Mouse (Mus musculus): ENCODE data around the gene Chn1.

Gene Chn1

GRCm38 (mm10) chr2:73592231-73593100, 182.7 kb downstream of the Chn1 start:
- DNase-seq (ENCODE audit: low spot score), result peak; percentile 28

DNA sequence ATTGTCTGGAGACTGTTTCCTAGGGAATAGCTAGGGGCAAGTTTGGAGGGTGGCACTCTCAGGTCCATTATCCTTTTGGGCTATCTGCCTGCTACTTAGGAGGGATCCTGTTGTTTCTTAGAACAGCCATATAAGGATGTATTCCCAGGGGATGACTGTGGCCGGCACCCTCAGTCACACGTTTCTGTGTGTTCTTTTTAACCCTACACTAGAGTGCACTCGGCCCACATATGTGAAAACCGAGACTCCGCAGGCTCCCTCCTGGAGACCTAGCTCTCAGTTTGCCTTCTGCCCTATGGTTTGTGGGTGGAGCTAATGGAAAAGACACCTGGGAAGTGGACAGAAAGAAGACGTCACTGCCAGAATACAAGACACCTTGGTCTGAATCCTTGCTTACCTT, 183.9 kb downstream of the Chn1 start:
- DNase-seq (ENCODE audit: low spot score), result no peak

DNA sequence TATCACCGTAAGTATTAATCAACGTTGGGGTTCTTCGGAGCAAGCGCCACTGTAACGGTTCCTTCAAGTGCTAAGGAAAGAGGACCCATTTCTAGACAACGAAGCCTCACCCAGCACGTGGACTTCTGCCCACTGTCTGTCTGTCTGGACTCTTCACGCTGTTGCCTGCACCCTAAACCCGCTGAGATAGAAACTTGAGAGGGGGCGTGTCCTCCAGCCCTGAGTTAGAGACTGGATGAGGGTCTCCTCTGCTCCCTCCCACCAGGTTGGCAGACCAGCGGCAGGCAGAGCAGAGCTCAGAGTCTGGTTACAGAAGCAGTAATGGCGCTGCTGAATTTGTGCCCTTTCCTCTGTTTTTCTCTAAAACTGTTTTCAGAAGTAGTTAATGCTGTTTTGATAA, 185.0 kb downstream of the Chn1 start:
- peak; percentile 57 for DNase-seq (ENCODE audit: low spot score)

- no peak for DNase-seq (ENCODE audit: low spot score)
Observed at GRCm38 (mm10) chr2:73588951-73589350, 186.2 kb downstream of the Chn1 start.

GRCm38 (mm10) chr2:73587109-73587506, 188.0 kb downstream of the Chn1 start:
- DNase-seq (ENCODE audit: low spot score), result no peak

GRCm38 (mm10) chr2:73586392-73587108, 188.6 kb downstream of the Chn1 start:
- DNase-seq (ENCODE audit: low spot score), result no peak

- peak; percentile 32 for DNase-seq (ENCODE audit: low spot score)
Observed at GRCm38 (mm10) chr2:73585347-73585831, 189.8 kb downstream of the Chn1 start.

- peak; percentile 81 for DNase-seq (ENCODE audit: low spot score)
Observed at GRCm38 (mm10) chr2:73584645-73585346, 190.3 kb downstream of the Chn1 start.

- DNase-seq (ENCODE audit: low spot score), result no peak
Observed at GRCm38 (mm10) chr2:73580720-73581119, 194.4 kb downstream of the Chn1 start.

GRCm38 (mm10) chr2:73580166-73580565, 195.0 kb downstream of the Chn1 start, which contains the start of gene Chrna1:
Chrna1 (minus strand) TSS chr2:73580338.
- no peak for DNase-seq (ENCODE audit: low spot score)

DNA sequence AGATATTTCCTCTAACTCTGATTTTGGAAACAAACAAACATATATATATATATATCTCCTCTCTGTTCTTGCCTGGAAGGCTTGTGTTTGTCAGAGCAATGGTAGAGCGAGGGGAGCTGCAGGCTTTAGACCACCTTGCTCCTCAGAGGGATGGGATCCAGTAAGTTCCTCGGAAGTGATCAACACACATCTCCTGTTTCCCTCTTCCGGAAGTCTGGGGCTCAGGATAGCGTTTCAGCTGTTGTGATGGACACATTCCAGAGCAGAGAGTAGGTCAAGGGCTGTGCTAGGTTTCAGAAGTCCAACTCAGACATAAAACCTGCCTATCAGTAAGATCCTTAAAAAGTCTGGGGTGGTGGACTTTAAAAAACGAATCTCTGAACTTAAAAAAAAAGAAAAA, 196.0 kb downstream of the Chn1 start:
- no peak for DNase-seq (ENCODE audit: low spot score)

DNA sequence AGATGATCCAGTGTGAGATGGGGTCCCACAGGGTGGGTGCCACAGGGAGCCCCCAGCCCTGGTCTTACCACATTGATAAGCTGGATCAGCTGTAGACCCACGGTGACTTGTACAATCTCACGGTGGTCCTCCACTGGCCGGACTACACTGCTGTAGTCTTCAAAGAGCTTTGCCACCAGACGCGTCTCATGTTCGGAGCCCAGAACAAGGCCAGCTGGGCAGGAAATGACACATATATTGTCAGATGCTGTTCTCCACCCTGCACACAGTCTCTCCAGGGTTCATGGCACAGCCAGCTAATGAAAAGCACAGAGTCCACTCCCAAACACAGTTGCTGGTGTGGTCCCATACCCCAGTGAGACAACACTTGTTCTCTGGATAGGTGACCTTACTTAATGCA, 200.7 kb downstream of the Chn1 start:
- DNase-seq (ENCODE audit: low spot score), result no peak

GRCm38 (mm10) chr2:73573556-73573955, 201.6 kb downstream of the Chn1 start:
- DNase-seq (ENCODE audit: low spot score), result no peak

DNA sequence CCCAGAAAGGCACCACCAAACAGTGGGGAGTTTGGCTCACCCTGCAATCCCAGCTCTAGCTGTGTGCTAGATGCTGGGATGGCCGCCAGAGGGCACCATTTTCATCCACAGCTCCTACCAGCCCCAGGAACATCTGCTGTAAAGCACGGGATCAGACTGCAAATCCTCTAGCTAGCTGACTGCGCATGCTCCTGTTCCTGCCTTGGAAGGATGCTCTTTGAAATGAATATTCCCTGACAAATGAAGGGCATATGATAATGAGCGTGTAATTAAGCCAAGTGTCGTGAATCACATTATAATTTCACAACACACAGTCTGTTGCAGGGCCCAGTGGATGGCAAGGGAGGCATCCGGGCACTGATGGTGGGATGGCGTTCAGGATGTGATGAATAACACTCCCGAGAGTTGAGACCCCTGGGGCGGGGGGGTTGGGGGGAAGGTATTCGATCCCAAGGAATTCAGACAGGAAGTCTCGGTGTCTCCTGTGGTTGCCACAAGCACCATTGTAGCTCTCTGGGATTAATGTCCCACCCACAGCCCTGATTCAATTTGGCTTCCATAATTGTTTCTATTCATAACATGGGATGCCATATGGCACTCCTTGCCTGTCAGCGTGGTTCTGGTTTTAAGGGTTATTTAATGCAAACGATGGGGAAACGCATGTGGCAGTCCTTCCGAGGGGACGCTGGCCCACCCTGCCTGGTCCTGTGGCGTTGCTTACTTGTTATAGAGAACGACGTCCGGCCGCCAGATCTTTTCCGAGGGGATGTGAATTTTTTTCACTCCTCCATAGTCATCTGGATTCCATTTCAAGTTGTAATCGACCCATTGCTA, 202.4 kb downstream of the Chn1 start:
- no peak for DNase-seq (ENCODE audit: low spot score)

DNA sequence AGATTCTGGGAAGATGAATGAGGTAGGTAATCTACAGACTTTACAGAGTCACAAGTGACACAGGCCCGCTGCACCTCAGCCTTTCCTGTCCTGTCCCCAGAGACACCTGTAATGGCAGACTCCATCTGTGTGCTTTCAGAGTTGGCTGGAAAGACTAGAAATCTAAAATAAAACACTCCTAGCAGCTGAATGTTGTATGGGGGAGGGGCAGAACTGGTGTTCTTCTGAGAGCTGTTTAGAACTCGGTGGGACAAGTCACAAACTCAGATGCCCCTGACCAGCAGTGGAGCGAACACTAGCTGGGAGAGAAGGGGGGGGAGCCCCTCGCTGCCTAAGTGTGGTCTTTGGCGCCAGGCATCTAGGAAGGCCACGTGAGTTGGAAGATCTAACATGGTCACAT, 203.2 kb downstream of the Chn1 start:
- DNase-seq (ENCODE audit: low spot score), result no peak

DNA sequence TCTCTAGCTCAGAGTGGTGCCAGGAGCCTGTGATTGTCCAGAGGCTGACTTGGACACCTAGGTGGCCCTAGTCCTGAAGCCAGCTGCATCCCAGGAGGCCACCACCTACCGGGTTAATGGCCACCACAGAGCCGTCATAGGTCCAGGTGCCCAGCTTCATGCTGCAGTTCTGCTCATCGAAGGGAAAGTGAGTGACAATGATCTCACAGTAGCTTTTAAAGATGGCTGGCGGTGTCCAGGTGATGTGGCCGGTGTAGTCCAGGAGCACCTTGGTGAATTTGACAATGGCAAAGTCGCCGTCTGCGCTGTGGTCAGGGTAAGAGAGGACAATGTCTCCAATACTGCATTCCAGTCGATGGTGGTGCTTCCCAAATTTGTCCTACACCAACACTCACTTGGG, 203.8 kb downstream of the Chn1 start:
- DNase-seq (ENCODE audit: low spot score), result no peak

DNA sequence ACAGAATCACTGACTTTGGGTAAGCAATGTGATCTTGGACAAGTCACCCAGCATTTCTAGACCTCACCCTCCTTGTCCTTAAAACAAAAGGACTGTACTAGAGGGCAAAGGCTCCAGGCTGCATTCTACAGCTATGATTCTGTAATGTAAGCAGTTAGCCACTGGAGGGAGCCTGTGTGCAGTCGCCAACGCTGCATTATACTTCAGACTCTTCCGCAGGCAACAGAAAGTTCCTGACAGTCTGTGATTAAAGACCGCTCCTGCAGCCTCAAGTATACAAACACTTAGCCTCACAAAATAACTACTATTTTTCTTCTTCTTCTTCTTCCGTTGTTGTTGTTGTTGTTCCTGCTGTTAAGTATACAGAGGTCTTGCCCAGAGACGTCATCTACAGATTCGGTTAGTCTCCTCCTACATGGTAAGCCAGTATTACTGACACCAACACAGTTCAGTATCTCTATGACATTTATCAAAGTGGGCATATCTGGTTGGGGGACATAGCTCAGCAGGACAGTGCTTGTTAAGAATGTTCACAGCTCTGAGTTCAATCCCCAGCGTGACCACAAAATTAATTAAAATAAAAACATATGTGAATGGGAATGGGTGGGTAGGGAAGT, 208.0 kb downstream of the Chn1 start:
- DNase-seq (ENCODE audit: low spot score), result no peak

GRCm38 (mm10) chr2:73566162-73566561, 209.0 kb downstream of the Chn1 start:
- no peak for DNase-seq (ENCODE audit: low spot score)

- no peak for DNase-seq (ENCODE audit: low spot score)
Observed at GRCm38 (mm10) chr2:73563690-73564089, 211.5 kb downstream of the Chn1 start.

- DNase-seq (ENCODE audit: low spot score), result no peak
Observed at GRCm38 (mm10) chr2:73562656-73563055, 212.5 kb downstream of the Chn1 start.

DNA sequence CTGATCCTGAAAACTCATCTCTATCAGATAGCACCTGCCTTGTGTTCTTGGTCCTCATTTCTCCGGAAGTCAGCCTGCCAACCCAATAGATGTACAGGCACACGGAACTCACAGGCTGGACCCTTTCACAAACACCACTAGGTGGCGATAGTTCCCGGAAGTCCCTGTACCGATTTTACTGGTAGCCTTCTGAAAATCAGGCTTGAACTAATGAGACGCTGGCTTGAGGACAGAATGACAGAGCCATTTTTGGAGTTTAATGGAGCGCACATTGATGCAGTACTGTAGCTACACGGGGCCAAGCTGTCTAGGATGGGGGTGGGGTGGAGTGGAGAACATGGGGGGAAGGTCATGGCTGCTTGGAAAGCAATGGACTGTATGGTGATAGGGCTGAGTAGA, 213.5 kb downstream of the Chn1 start:
- peak; percentile 42 for DNase-seq (ENCODE audit: low spot score)

All from yolk sac, embryonic 10.5 days (tissue).